Mouse (Mus musculus): Measurements from ENCODE around the gene Mapkbp1.

- TF ChIP-seq POLR2A (IDR thresholded peaks at IDR 0.05; ENCODE audit: insufficient read length, low read depth) (no peak), USF1 (IDR thresholded peaks at IDR 0.05; ENCODE audit: low read depth) (no peak), REST (IDR thresholded peaks at IDR 0.05; ENCODE audit: insufficient read depth, insufficient read length) (no peak), E2F4 (IDR thresholded peaks at IDR 0.05; ENCODE audit: insufficient read depth) (no peak), POLR2AphosphoS2 (IDR thresholded peaks at IDR 0.05; ENCODE audit: insufficient read length, low read depth) (no peak), MYOD1 (IDR thresholded peaks at IDR 0.05; ENCODE audit: control insufficient read depth in 1 of 3, insufficient read length in 2 of 3, low read depth in 2 of 3) (no peak), MAX (IDR thresholded peaks at IDR 0.05; ENCODE audit: low read depth) (no peak), TCF12 (IDR thresholded peaks at IDR 0.05; ENCODE audit: insufficient read depth, poor library complexity, severe bottlenecking) (no peak)
Measured at GRCm38 (mm10) chr2:120049632-120050274, 77.3 kb downstream of the Mapkbp1 start.
